Mouse (Mus musculus) hindbrain, embryonic 13.5 days (tissue): Measurements from ENCODE around the gene Cptp. TPM values are rescaled to one million over a fixed set of nuclear protein-coding genes. Genes with fewer than 3 reads are reported as not detected.

ENCODE experiments used
- ATAC-seq: fragments of 200-750 bp; cut with Nextera tagmentation; 2 replicates; pipeline ENCODE4 v1.8.0; 2017; ENCODE audit warnings: moderate TSS enrichment; ENCODE audit not compliant: low FRiP score
- H3K27ac ChIP-seq: fragments of 300-500 bp; sonication (generic); 2 replicates; pipeline ENCODE4 v1.5.1; 2015; ENCODE audit warnings: inconsistent platforms, mild to moderate bottlenecking, moderate library complexity
- H3K27me3 ChIP-seq: fragments of 300-500 bp; sonication (generic); 2 replicates; pipeline ENCODE4 v1.6.1; 2015; ENCODE audit warnings: mild to moderate bottlenecking, inconsistent platforms
- H3K36me3 ChIP-seq: fragments of 300-500 bp; sonication (generic); 2 replicates; pipeline ENCODE4 v1.6.1; 2015; ENCODE audit warnings: mild to moderate bottlenecking, inconsistent platforms
- H3K4me1 ChIP-seq: fragments of 300-500 bp; sonication (generic); replicated peaks from 2 replicates; pipeline ENCODE4 v1.6.1; 2015; ENCODE audit warnings: inconsistent platforms
- H3K4me2 ChIP-seq: fragments of 300-500 bp; sonication (generic); 2 replicates; pipeline ENCODE4 v1.6.1; 2015; ENCODE audit warnings: inconsistent platforms, mild to moderate bottlenecking, moderate library complexity
- H3K4me3 ChIP-seq: fragments of 300-500 bp; sonication (generic); 2 replicates; pipeline ENCODE4 v1.5.1; 2015; ENCODE audit warnings: mild to moderate bottlenecking, inconsistent platforms
- H3K9ac ChIP-seq: fragments of 300-500 bp; sonication (generic); 2 replicates; pipeline ENCODE4 v1.6.1; 2015; ENCODE audit warnings: mild to moderate bottlenecking, inconsistent platforms
- H3K9me3 ChIP-seq: fragments of 300-500 bp; sonication (generic); 2 replicates; pipeline ENCODE4 v1.6.1; 2016; ENCODE audit warnings: inconsistent platforms
- WGBS: fragments of 180-500 bp; shearing (Covaris S2); methylation state at CpG from one replicate; pipeline ENCODE4 v1.1.7; 2015; 5-methylcytosine and 5-hydroxymethylcytosine counted together
- polyA plus RNA-seq: library from polyadenylated mRNA; unstranded; fragments of >200 nt; fragmentation: Nextera tagmentation; extraction: Ambion mirVana; gene quantifications from 2 replicates; pipeline ENCODE4 v1.2.1, GENCODE M21; 2015

Gene Cptp
- polyA plus RNA-seq, 1 experiment from 2014 or later = 23.3 TPM

DNA sequence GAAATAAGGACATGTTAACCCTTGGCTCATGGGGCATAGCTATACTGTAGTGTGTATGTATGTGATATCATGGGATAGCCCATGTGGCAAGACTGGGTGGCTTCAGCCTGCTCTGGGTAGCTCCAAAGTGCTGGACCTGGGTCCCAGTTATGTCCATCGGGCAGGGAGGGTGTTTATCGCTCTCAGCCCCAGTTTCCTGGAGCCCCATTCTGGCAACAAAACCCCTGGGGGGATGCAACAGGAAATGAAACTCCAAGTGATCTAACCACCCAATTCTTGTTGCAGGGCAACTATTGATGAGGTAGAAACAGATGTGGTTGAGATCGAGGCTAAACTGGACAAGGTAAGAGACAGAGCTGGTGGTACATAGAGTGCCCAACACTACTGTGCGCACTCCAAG, 26.6 kb upstream of the Cptp start:
- Histone ChIP-seq H3K4me1 (peaks cover 42% of the 10 kb centered on the region), H3K4me3 (0 out of 2 replicates have a peak overlapping the region, but pooled peaks have one; percentile 93), H3K36me3 (peaks cover 47% of the 10 kb centered on the region), H3K9me3 (no peaks in the 10 kb centered on the region), H3K27ac (no peak overlapping the region), H3K27me3 (no peaks in the 10 kb centered on the region), H3K9ac (no peak overlapping the region), H3K4me2 (peak overlapping the region; percentile 99)
- no peak for ATAC-seq
- 92% methylated on average over 4 of the region's 4 CpGs for WGBS

- peak overlapping the region; percentile 98 for H3K9ac ChIP-seq
These were observed 26.0 kb upstream of the Cptp start for GRCm38 (mm10) chr4:155895216-155895615.

GRCm38 (mm10) chr4:155894311-155894881, 25.2 kb upstream of the Cptp start:
- Histone ChIP-seq H3K4me2 (peak overlapping the region; percentile 99), H3K27me3 (no peaks in the 10 kb centered on the region), H3K4me1 (peaks cover 56% of the 10 kb centered on the region), H3K27ac (peak overlapping the region; percentile 44; the same call in 1 of the 2 replicates), H3K9ac (peak overlapping the region; percentile 98), H3K4me3 (peak overlapping the region; percentile 93), H3K9me3 (no peaks in the 10 kb centered on the region), H3K36me3 (peaks cover 42% of the 10 kb centered on the region)
- ATAC-seq = no peak
- 36% methylated on average over 8 of the region's 8 CpGs for WGBS

More at GRCm38 (mm10) chr4:155895216-155895615, 26.0 kb upstream of the Cptp start:
- no peaks in the 10 kb centered on the region for H3K9me3 ChIP-seq
- peaks cover 48% of the 10 kb centered on the region for H3K4me1 ChIP-seq
- peak overlapping the region; percentile 99 for H3K4me2 ChIP-seq
- ATAC-seq = no peak
- H3K4me3 ChIP-seq = peak overlapping the region; percentile 93
- H3K36me3 ChIP-seq = peaks cover 42% of the 10 kb centered on the region
- no peaks in the 10 kb centered on the region for H3K27me3 ChIP-seq
- H3K27ac ChIP-seq = peak overlapping the region; percentile 44; the same call in 1 of the 2 replicates
- WGBS = 34% methylated on average over 6 of the region's 6 CpGs

- peaks cover 58% of the 10 kb centered on the region for H3K4me1 ChIP-seq
- H3K27me3 ChIP-seq = no peaks in the 10 kb centered on the region
- H3K4me2 ChIP-seq = peak overlapping the region; percentile 99
- no peaks in the 10 kb centered on the region for H3K9me3 ChIP-seq
- H3K27ac ChIP-seq = no peak overlapping the region
- peaks cover 42% of the 10 kb centered on the region for H3K36me3 ChIP-seq
- WGBS = 70% methylated on average over 8 of the region's 8 CpGs
- ATAC-seq = no peak
- H3K9ac ChIP-seq = peak overlapping the region; percentile 98
- peak overlapping the region; percentile 93 for H3K4me3 ChIP-seq
These were observed 24.0 kb upstream of the Cptp start for GRCm38 (mm10) chr4:155893212-155893690.

- Histone ChIP-seq H3K27me3 (no peaks in the 10 kb centered on the region), H3K27ac (peak overlapping the region; percentile 99), H3K4me1 (peaks cover 58% of the 10 kb centered on the region), H3K36me3 (peaks cover 44% of the 10 kb centered on the region), H3K9ac (peak overlapping the region; percentile 98), H3K9me3 (no peaks in the 10 kb centered on the region), H3K4me2 (peak overlapping the region; percentile 99), H3K4me3 (peak overlapping the region; percentile 93)
- WGBS = 5% methylated on average over 35 of the region's 37 CpGs
- peak; percentile 65 for ATAC-seq
These were observed 23.4 kb upstream of the Cptp start for GRCm38 (mm10) chr4:155892438-155893211.

- WGBS = under 1% methylated on average over 54 of the region's 56 CpGs
- H3K4me1 ChIP-seq = peaks cover 58% of the 10 kb centered on the region
These were observed 22.8 kb upstream of the Cptp start for GRCm38 (mm10) chr4:155892017-155892416.

DNA sequence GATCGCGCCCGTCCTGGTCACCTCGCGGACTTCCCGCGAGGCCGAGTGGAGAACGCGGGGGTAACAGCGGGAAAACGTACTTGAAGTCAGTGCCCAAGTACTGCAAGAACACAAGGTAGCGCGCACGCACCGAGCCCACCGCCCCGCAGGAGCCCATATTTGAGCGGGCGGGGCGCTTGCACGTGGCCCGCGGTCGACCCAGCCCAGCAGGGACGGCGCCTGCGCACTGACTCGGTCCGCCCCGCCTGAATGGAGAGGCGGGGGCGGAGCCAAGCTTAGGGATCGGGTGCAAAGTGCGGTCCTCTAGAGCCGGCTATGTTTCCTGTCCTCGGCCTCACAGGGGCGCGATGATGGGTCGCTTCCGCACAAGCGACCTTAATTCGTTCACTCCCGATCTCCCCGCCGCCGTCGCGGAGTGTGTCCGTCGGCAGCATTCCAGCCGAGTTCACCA, 22.3 kb upstream of the Cptp start, which contains the start of the genes Pusl1 and Acap3:
Gene Pusl1, minus strand, starts transcription at position 231 of the 451 bp plus-strand sequence.
Gene Acap3, plus strand, starts transcription at position 272 of the 451 bp plus-strand sequence.
- H3K36me3 ChIP-seq = peaks cover 48% of the 10 kb centered on the region
- H3K9ac ChIP-seq = peak within 1 kb of the TSS; percentile 98
- H3K4me3 ChIP-seq = peak within 1 kb of the TSS; percentile 93
- peaks cover 58% of the 10 kb centered on the region for H3K4me1 ChIP-seq
- peak within 1 kb of the TSS; percentile 99 for H3K4me2 ChIP-seq
- H3K27me3 ChIP-seq = no peaks in the 10 kb centered on the region
- WGBS = under 1% methylated on average over 52 of the region's 52 CpGs
- peak within 1 kb of the TSS; percentile 99 for H3K27ac ChIP-seq
- peak; percentile 84 for ATAC-seq
- H3K9me3 ChIP-seq = no peaks in the 10 kb centered on the region

More at GRCm38 (mm10) chr4:155892017-155892416, 22.8 kb upstream of the Cptp start:
- Histone ChIP-seq H3K27me3 (no peaks in the 10 kb centered on the region), H3K9ac (peak overlapping the region; percentile 98), H3K9me3 (no peaks in the 10 kb centered on the region), H3K27ac (peak overlapping the region; percentile 99), H3K36me3 (peaks cover 48% of the 10 kb centered on the region), H3K4me3 (peak overlapping the region; percentile 93), H3K4me2 (peak overlapping the region; percentile 99)
- ATAC-seq = peak; percentile 91

DNA sequence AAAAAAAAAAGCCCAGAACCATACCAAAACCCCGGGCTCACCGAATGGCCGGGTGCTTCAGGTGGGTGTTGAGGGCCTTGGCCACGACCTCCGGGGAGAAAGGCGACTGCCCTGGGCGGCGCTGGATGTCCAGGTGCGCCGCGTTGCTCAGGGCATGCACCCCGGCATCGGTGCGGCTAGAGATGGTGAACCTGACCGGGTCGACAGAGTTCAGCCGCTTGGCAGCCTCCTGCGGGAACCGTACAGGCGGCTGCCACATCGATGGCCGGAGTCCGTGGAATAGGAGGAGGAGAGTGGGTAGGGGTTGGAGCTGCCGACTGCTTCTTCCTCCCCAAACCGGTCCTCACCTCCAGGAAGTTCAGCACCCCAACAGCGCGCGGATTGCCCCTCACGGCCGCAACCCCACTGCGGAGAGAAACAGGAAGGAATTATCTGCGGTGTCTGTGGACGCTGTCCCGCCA, 21.8 kb upstream of the Cptp start:
- peak overlapping the region; percentile 99 for H3K4me2 ChIP-seq
- ATAC-seq = peak; percentile 4; the same call in 1 of the 2 replicates
- H3K9ac ChIP-seq = peak overlapping the region; percentile 98
- WGBS = under 1% methylated on average over 34 of the region's 34 CpGs
- peak overlapping the region; percentile 93 for H3K4me3 ChIP-seq
- peak overlapping the region; percentile 69; the same call in 1 of the 2 replicates for H3K27ac ChIP-seq
- no peaks in the 10 kb centered on the region for H3K27me3 ChIP-seq
- peaks cover 55% of the 10 kb centered on the region for H3K4me1 ChIP-seq
- H3K36me3 ChIP-seq = peaks cover 48% of the 10 kb centered on the region
- H3K9me3 ChIP-seq = no peaks in the 10 kb centered on the region

DNA sequence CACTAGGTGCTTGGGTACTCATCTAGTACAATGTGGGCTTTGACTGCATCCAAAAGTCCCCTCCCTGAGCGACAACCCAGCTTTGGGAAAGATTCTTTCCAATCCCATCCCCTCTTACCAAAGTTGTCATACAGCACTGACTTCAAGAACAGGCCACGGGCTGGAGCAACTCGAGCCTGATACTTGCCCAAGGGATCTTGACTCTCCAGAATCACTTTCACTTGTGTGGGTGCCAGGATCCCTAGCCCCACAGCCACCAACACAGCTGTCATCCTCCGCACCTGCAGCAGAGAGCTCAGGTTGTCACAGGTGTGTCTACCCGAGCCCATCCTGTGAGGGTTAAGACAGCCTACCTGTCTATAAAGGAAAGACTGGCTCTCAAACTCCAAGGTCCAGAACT, 20.1 kb upstream of the Cptp start:
- Histone ChIP-seq H3K27ac (no peak overlapping the region), H3K4me1 (peaks cover 37% of the 10 kb centered on the region), H3K36me3 (peaks cover 56% of the 10 kb centered on the region), H3K9me3 (no peaks in the 10 kb centered on the region), H3K4me3 (no peak overlapping the region), H3K27me3 (no peaks in the 10 kb centered on the region), H3K9ac (no peak overlapping the region), H3K4me2 (no peak overlapping the region)
- 87% methylated on average over 5 of the region's 5 CpGs for WGBS
- no peak for ATAC-seq

- 93% methylated on average over 9 of the region's 9 CpGs for WGBS
- Histone ChIP-seq H3K4me2 (no peak overlapping the region), H3K27ac (no peak overlapping the region), H3K9ac (no peak overlapping the region), H3K9me3 (no peaks in the 10 kb centered on the region), H3K36me3 (peaks cover 64% of the 10 kb centered on the region), H3K27me3 (no peaks in the 10 kb centered on the region), H3K4me1 (peaks cover 26% of the 10 kb centered on the region), H3K4me3 (no peak overlapping the region)
- no peak for ATAC-seq
These were observed 18.9 kb upstream of the Cptp start for GRCm38 (mm10) chr4:155888181-155888580.

- H3K4me2 ChIP-seq = no peak overlapping the region
- H3K27ac ChIP-seq = no peak overlapping the region
- no peak for ATAC-seq
- peaks cover 21% of the 10 kb centered on the region for H3K4me1 ChIP-seq
- no peaks in the 10 kb centered on the region for H3K9me3 ChIP-seq
- 90% methylated on average over 10 of the region's 10 CpGs for WGBS
- no peak overlapping the region for H3K9ac ChIP-seq
- H3K4me3 ChIP-seq = no peak overlapping the region
- H3K36me3 ChIP-seq = peaks cover 69% of the 10 kb centered on the region
- H3K27me3 ChIP-seq = no peaks in the 10 kb centered on the region
These were observed 18.4 kb upstream of the Cptp start for GRCm38 (mm10) chr4:155887674-155888073.

- peaks cover 19% of the 10 kb centered on the region for H3K4me1 ChIP-seq
- H3K36me3 ChIP-seq = peaks cover 72% of the 10 kb centered on the region
- ATAC-seq = no peak
- no peaks in the 10 kb centered on the region for H3K27me3 ChIP-seq
- no peak overlapping the region for H3K4me2 ChIP-seq
- 94% methylated on average over 5 of the region's 5 CpGs for WGBS
- no peak overlapping the region for H3K9ac ChIP-seq
- H3K9me3 ChIP-seq = no peaks in the 10 kb centered on the region
- H3K4me3 ChIP-seq = no peak overlapping the region
- no peak overlapping the region for H3K27ac ChIP-seq
These were observed 17.1 kb upstream of the Cptp start for GRCm38 (mm10) chr4:155886330-155886729.
